Comparison of ENCODE assay signal across 33 mouse cellular contexts in genomic region chr8:86600311-86600710, GRCm38 (mm10). TPM values are rescaled to one million over a fixed set of nuclear protein-coding genes. Genes with fewer than 3 reads are reported as not detected.
"Had no signal": no experiment of that assay in that cellular context is flagged by ENCODE, and none has a peak within 500 bp of the region (broad histone marks: within the 10 kb centered on the region; RNA-seq: fewer than 3 reads in every experiment).

No protein-coding gene starts in this region.

- H3K36me3 ChIP-seq: embryonic facial prominence, embryonic 10.5 days; embryonic facial prominence, embryonic 12.5 days; embryonic facial prominence, embryonic 13.5 days; embryonic facial prominence, embryonic 15.5 days; forebrain, embryonic 10.5 days; forebrain, embryonic 12.5 days; forebrain, embryonic 15.5 days had no signal

- H3K4me2 ChIP-seq: embryonic facial prominence, embryonic 12.5 days; embryonic facial prominence, embryonic 13.5 days; embryonic facial prominence, embryonic 15.5 days; forebrain, embryonic 12.5 days; forebrain, embryonic 13.5 days; forebrain, embryonic 15.5 days had no signal

- DNase-seq: cerebellum, adult 2 months; cerebellum, adult 8-10 months; cerebellum, adult 9-10 months; cerebellum, adult 9-11 months; cerebellum, postnatal 10 days; cerebellum, postnatal 14 days; cerebellum, postnatal 25 days; cerebellum, postnatal 36 days; embryo, embryonic 11 days; forebrain, postnatal 0 days; gastrocnemius, adult 2 months; gastrocnemius, postnatal 10 days; gastrocnemius, postnatal 14 days; gastrocnemius, postnatal 25 days; gastrocnemius, postnatal 36 days; heart, adult 11 months; heart, adult 18-20 months; heart, adult 2 months had no signal

- H3K4me3 ChIP-seq: embryonic facial prominence, embryonic 10.5 days; embryonic facial prominence, embryonic 12.5 days; embryonic facial prominence, embryonic 13.5 days; embryonic facial prominence, embryonic 15.5 days; erythroblast, embryonic 14.5 days; forebrain, embryonic 10.5 days; forebrain, embryonic 12.5 days; forebrain, embryonic 13.5 days; forebrain, embryonic 15.5 days; gastrocnemius, adult 2 months; heart, adult 2 months had no signal

- H3K9me3 ChIP-seq: embryonic facial prominence, embryonic 10.5 days; embryonic facial prominence, embryonic 12.5 days; embryonic facial prominence, embryonic 13.5 days; embryonic facial prominence, embryonic 15.5 days; forebrain, embryonic 10.5 days; forebrain, embryonic 12.5 days; forebrain, embryonic 13.5 days; forebrain, embryonic 15.5 days had no signal

- H3K27me3 ChIP-seq: embryonic facial prominence, embryonic 12.5 days; embryonic facial prominence, embryonic 13.5 days; embryonic facial prominence, embryonic 15.5 days; forebrain, embryonic 12.5 days; forebrain, embryonic 13.5 days; forebrain, embryonic 15.5 days had no signal

- H3K27ac ChIP-seq: embryonic facial prominence, embryonic 10.5 days; embryonic facial prominence, embryonic 12.5 days; embryonic facial prominence, embryonic 13.5 days; embryonic facial prominence, embryonic 15.5 days; forebrain, embryonic 10.5 days; forebrain, embryonic 12.5 days; forebrain, embryonic 13.5 days; forebrain, embryonic 15.5 days; gastrocnemius, adult 2 months; heart, adult 2 months had no signal

- ATAC-seq: forebrain, embryonic 13.5 days; forebrain, embryonic 14.5 days; forebrain, embryonic 15.5 days; forebrain, embryonic 16.5 days; forebrain, postnatal 0 days had no signal

- H3K9ac ChIP-seq: embryonic facial prominence, embryonic 12.5 days; embryonic facial prominence, embryonic 13.5 days; embryonic facial prominence, embryonic 15.5 days; forebrain, embryonic 12.5 days; forebrain, embryonic 13.5 days; forebrain, embryonic 15.5 days; forebrain, postnatal 0 days had no signal

- H3K4me1 ChIP-seq: embryonic facial prominence, embryonic 12.5 days; embryonic facial prominence, embryonic 13.5 days; embryonic facial prominence, embryonic 15.5 days; forebrain, embryonic 10.5 days; forebrain, embryonic 12.5 days; forebrain, embryonic 13.5 days; forebrain, embryonic 15.5 days had no signal

RNA-seq across cellular contexts. Expression of gene Abcc12, which starts 19.8 kb away (rescaled TPM):
- total RNA-seq: common myeloid progenitor, adult 5-6 weeks; gastrocnemius, adult 18-20 months; gastrocnemius, adult 2 months; granulocyte monocyte progenitor cell, adult 5-6 weeks; heart, adult 2 months had no signal
- polyA plus RNA-seq: embryonic facial prominence, embryonic 10.5 days; embryonic facial prominence, embryonic 11.5 days; erythroblast, embryonic 14.5 days; forebrain, embryonic 10.5 days; forebrain, embryonic 12.5 days had no signal
